Mouse (Mus musculus) embryonic facial prominence, embryonic 12.5 days (tissue): ENCODE measurements around the gene Arl4d. TPM values are rescaled to one million over a fixed set of nuclear protein-coding genes. Genes with fewer than 3 reads are reported as not detected.
"Not testable (repeated sequence)": the region's sequence is repeated elsewhere in the genome, so short reads cannot be mapped to it uniquely, and the experiment has no call there.

Experiments
- ATAC-seq: fragments of 200-750 bp; cut with Nextera tagmentation; 2 replicates; pipeline ENCODE4 v1.8.0; 2017; ENCODE audit not compliant: insufficient number of reproducible peaks, insufficient read depth, low FRiP score, low TSS enrichment
- H3K27ac ChIP-seq: fragments of 300-500 bp; sonication (generic); 2 replicates; pipeline ENCODE4 v1.5.1; 2016; ENCODE audit warnings: mild to moderate bottlenecking
- H3K27me3 ChIP-seq: fragments of 300-500 bp; sonication (generic); 2 replicates; pipeline ENCODE4 v1.6.1; 2016; ENCODE audit warnings: mild to moderate bottlenecking, moderate library complexity
- H3K36me3 ChIP-seq: fragments of 300-500 bp; sonication (generic); 2 replicates; pipeline ENCODE4 v1.6.1; 2016; ENCODE audit warnings: mild to moderate bottlenecking
- H3K4me1 ChIP-seq: fragments of 300-500 bp; sonication (generic); 2 replicates; pipeline ENCODE4 v1.6.1; 2016
- H3K4me2 ChIP-seq: fragments of 300-500 bp; sonication (generic); replicated peaks from 2 replicates; pipeline ENCODE4 v1.6.1; 2016; ENCODE audit warnings: mild to moderate bottlenecking, moderate library complexity
- H3K4me3 ChIP-seq: fragments of 300-500 bp; sonication (generic); 2 replicates; pipeline ENCODE4 v1.5.1; 2016; ENCODE audit warnings: mild to moderate bottlenecking
- H3K9ac ChIP-seq: fragments of 300-500 bp; sonication (generic); 2 replicates; pipeline ENCODE4 v1.6.1; 2016; ENCODE audit warnings: mild to moderate bottlenecking, moderate library complexity
- H3K9me3 ChIP-seq: fragments of 300-500 bp; sonication (generic); 2 replicates; pipeline ENCODE4 v1.6.1; 2016; ENCODE audit warnings: mild to moderate bottlenecking, moderate library complexity
- WGBS: fragments of 180-500 bp; shearing (Covaris S2); methylation state at CpG from one replicate; pipeline ENCODE4 v1.1.7; 2016; 5-methylcytosine and 5-hydroxymethylcytosine counted together
- polyA plus RNA-seq: library from polyadenylated mRNA; unstranded; fragments of >200 nt; fragmentation: Nextera tagmentation; extraction: Ambion mirVana; gene quantifications from 2 replicates; pipeline ENCODE4 v1.2.1, GENCODE M21; 2016

Arl4d gene
- 3.9 and 5.2 TPM in 2 replicates for polyA plus RNA-seq

DNA sequence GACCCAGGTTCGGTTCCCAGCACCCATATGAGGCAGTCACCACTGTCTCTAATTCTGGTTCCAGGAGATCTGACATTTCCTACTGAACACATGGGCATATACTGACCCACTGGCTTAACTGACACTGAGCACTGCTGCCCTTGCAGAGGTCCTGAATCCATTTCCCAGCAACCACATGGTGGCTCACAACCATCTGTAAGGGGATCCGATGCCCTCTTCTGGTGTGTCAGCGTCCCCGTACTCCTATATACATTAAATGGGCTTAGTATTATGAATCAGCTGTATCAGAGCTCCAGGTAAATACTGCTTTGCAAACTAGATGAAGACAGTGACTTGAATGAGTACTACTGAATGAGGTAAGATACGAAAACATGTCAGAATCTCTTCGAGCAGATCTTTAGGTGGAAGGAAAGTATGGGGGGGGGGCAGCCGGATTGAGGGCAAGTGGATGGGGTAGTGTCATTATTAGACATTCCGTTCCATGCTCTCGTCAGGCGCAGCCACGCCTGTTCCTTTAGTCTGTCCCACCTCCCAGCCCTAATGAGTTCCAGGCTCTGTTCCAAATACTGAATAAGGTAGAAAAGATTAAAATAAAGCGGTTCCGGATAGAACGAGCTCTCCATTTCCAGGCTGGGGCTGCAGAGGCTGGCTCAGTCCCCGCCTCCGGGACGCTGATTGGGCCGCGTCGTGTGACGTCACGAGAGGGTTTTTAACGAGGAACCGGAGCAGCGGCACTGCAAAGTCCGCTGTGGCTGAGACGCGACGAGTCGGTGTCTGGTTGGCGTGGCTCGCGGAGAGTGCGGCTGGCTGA lies at the start of gene Arl4d:
Arl4d (plus strand) TSS at position 717 of the 811 bp plus-strand sequence.
- H3K9me3 ChIP-seq, result no peaks in the 10 kb centered on the region
- H3K27ac ChIP-seq, result peak within 1 kb of the TSS; percentile 76
- H3K27me3 ChIP-seq, result peaks cover 3% of the 10 kb centered on the region; the same call in 1 of the 2 replicates
- H3K9ac ChIP-seq, result peak within 1 kb of the TSS; percentile 67
- peak; percentile 90 for ATAC-seq
- WGBS, result 7% methylated on average over 34 of the region's 34 CpGs
- no peaks in the 10 kb centered on the region for H3K36me3 ChIP-seq
- peaks cover 4% of the 10 kb centered on the region; the same call in 1 of the 2 replicates for H3K4me1 ChIP-seq
- H3K4me3 ChIP-seq, result peak within 1 kb of the TSS; percentile 61
- peak within 1 kb of the TSS; percentile 90 for H3K4me2 ChIP-seq

DNA sequence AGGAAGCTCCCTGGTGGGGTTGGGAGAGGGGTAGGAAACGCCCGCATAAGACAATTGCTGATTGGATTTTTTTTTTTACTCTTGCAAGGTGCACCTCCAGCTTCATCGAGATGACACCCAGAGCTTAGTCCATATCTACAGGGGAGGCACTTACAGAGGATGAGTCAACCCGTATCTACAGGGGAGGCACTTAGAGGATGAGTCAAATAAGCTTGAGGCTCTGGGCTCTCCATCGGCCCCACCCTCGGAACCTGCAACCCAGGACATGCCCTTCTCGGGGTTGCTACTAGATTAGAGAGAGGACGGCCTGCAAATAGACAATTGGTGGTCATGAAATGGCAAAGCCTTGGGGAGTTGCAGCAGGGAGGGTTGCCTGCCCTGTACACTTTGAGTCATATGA lies 49.2 kb upstream of the Arl4d start:
- H3K9me3 ChIP-seq, result no peaks in the 10 kb centered on the region
- no peaks in the 10 kb centered on the region for H3K27me3 ChIP-seq
- no peak overlapping the region for H3K4me3 ChIP-seq
- H3K36me3 ChIP-seq, result no peaks in the 10 kb centered on the region
- H3K4me1 ChIP-seq, result peaks cover 9% of the 10 kb centered on the region
- no peak overlapping the region for H3K9ac ChIP-seq
- ATAC-seq, result no peak
- WGBS, result 90% methylated on average over 8 of the region's 8 CpGs
- no peak overlapping the region for H3K27ac ChIP-seq
- H3K4me2 ChIP-seq, result no peak overlapping the region

DNA sequence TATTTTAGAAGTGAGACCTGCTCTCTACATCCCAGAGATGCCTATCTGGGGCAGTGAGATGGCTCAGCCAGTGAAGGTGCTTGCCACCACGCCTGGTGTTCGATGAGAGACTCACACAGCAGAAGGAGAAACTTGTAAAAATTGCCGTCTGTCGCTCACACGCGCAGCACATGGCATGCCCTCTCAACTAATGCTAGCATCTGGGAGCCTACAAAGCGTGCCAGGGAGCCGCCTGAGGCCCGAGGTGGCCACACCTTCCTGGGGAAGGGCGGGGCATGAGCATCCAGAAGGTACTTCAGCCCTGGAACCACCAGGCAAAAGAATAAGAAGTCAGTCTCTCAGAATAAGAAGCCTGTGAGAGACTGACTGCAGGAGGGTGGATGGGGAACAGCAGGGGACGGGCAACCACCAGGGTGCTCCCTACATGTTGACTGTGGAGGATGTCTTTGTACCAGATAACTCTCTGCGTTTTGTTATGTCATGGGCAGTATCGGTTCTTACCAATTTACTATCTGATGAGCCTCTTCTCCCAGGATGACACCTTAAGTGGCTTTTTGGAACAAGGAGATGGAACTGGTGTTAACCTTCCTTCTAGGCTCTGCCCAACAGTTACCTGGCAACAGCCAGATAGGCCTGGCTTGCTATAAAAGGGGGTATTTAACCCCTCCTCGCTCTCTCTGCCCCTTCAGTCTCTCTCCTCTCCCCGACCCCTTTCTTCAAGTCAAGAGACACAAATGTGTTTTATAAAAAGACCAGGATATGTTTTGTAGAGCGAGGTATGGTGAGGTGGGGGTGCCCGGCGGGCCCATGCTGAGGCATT lies 48.2 kb upstream of the Arl4d start:
- Histone ChIP-seq H3K4me2 (peak overlapping the region; percentile 34), H3K27me3 (no peaks in the 10 kb centered on the region), H3K4me1 (peaks cover 9% of the 10 kb centered on the region), H3K36me3 (no peaks in the 10 kb centered on the region), H3K4me3 (no peak overlapping the region), H3K9me3 (no peaks in the 10 kb centered on the region), H3K9ac (no peak overlapping the region), H3K27ac (no peak overlapping the region)
- 21% methylated on average over 18 of the region's 18 CpGs for WGBS
- 0 out of 2 replicates have a peak, but pooled peaks have one; percentile 49 for ATAC-seq

DNA sequence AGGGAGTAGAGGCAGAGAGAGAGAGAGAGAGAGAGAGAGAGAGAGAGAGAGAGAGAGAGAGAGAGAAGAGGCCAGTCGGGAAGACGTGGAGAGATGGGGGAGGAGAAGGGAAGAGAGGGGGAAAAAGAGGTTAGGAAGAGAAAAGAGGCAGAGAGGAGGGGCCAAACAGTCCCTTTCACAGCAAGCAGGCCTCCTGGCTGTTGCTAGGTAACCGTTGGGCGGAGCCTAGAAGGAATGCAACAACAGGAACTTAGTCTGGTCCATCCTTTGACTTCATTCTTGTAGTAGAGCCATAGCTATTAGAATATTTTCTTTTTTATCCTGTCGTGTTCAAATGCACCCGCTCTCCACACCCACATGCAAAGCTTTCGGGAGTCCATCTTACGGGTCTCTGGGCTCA lies 47.5 kb upstream of the Arl4d start:
- 7% methylated on average over 8 of the region's 8 CpGs for WGBS

DNA sequence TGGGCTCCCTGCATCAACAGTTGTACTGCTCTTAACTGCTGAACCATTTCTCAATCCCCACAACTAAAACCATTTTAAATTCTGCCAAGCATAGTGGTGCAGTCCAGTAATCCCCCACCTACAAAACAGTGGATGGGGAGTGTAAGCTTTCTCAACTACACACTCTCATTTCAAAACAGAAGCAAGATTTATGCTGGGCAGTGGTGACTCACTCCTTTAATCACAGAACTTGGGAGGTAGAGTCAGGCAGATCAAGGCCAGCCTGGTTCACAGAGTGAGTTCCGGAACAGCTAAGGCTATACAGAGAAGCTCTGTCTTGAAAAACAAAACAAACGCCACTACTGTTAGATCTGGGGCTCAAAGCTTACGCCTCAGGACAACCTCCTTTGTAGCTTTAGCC lies 46.7 kb upstream of the Arl4d start:
- Histone ChIP-seq H3K36me3 (no peaks in the 10 kb centered on the region), H3K4me3 (no peak overlapping the region), H3K4me2 (no peak overlapping the region), H3K27me3 (no peaks in the 10 kb centered on the region), H3K4me1 (peaks cover 9% of the 10 kb centered on the region), H3K27ac (no peak overlapping the region), H3K9me3 (no peaks in the 10 kb centered on the region), H3K9ac (no peak overlapping the region)
- ATAC-seq, result no peak
- WGBS, result 76% methylated on average over 3 of the region's 3 CpGs

More for the DNA sequence above, 47.5 kb upstream of the Arl4d start:
- Histone ChIP-seq H3K4me1 (peaks cover 9% of the 10 kb centered on the region), H3K4me3 (0 out of 2 replicates have a peak overlapping the region, but pooled peaks have one; percentile 3), H3K36me3 (no peaks in the 10 kb centered on the region), H3K9me3 (no peaks in the 10 kb centered on the region), H3K27ac (no peak overlapping the region), H3K27me3 (no peaks in the 10 kb centered on the region), H3K4me2 (peak overlapping the region; percentile 34), H3K9ac (no peak overlapping the region)
- no peak for ATAC-seq

DNA sequence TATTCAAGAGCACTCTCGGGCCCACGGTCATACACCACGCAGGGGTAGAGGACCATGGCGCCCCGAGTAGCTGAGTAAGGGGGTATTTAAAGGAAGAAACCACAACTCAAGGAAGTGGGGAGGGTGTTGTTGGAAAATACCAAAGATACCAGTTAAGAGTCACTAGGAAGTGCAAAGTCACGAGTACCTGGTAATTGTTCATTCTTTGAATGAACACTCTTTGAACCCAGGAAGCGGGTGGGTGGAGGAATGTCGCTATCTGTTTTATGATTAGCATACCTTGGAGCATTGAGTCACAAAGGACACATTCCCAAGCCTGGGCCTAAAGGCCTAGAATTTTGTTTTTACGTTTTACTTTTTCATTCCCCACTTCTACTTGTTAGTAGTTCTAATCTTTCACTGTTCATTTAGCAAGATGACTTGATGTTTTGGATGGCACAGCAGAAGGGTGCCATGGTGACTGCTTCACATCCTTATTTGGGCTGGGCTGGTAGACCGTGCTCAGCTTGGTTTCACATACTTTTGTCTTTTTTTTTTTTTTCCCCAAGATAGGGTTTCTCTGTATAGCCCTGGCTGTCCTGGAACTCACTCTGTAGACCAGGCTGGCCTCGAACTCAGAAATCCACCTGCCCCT lies 45.2 kb upstream of the Arl4d start:
- WGBS, result 82% methylated on average over 11 of the region's 11 CpGs
- H3K4me2 ChIP-seq, H3K9ac ChIP-seq, H3K9me3 ChIP-seq, ATAC-seq, H3K36me3 ChIP-seq, H3K4me1 ChIP-seq, H3K27ac ChIP-seq, H3K4me3 ChIP-seq, H3K27me3 ChIP-seq: not testable (repeated sequence)

DNA sequence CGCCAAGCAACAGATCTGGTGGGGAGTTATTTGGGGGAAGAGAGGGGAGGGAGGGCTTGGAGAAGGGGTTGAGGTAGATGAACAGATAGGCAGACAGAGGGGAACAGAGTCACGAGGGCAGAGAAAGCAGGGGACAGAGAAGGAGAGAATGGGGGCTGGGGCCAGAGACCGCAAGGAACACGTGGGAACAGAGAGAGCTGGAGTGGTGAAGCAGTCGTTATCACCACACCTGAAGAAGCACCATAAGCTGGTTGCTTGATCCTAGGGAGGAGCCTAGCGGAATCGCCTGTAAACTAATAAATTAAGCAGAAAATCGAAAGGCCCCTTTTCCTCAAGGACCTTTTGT lies 38.7 kb upstream of the Arl4d start:
- WGBS, result 5% methylated on average over 8 of the region's 8 CpGs
- H3K4me2 ChIP-seq, result peak overlapping the region; percentile 73
- peak overlapping the region; percentile 40 for H3K9ac ChIP-seq
- no peaks in the 10 kb centered on the region for H3K4me1 ChIP-seq
- no peaks in the 10 kb centered on the region for H3K36me3 ChIP-seq
- H3K4me3 ChIP-seq, result peak overlapping the region; percentile 36
- H3K27ac ChIP-seq, result peak overlapping the region; percentile 99
- H3K9me3 ChIP-seq, result no peaks in the 10 kb centered on the region
- peak; percentile 7; the same call in 1 of the 2 replicates for ATAC-seq
- H3K27me3 ChIP-seq, result no peaks in the 10 kb centered on the region

DNA sequence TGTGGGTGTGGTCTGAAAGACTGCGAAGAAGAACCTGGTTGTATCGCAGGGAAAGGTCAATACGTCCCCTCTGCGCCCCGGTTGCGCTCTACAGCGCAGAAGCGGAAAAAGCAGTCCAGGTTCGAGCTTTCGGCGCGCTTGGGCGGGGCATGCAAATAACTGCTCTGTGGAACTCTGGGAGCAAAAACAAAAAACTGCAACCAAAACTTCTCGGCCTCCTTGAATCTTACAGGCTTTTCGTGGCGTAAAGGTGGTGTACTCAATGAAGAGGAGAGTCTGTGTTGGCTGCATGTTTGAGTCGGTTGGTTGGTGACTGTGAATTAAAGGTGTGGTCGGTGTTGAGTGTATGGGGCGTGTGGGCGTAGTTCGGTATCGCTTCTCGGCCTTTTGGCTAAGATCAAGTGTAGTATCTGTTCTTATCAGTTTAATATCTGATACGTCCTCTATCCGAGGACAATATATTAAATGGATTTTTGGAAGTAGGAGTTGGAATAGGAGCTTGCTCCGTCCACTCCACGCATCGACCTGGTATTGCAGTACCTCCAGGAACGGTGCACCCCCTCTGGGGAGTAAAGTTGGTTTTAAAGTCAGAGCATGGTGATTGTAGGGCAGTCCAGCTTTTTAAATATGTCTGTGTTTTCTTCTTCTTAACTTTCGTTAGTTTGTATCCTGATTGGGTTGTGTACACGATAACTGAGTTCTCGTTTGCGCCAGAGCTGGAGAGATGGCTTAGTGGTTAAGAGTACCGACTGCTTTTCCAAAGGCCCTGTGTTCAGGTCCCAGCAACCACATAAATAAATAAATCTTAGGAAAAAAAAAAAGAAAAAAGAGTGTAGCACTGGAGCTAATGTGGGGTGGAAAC lies 38.1 kb upstream of the Arl4d start, which contains the start of gene Rdm1:
Rdm1 (plus strand) TSS at position 201 of the 862 bp plus-strand sequence.
- Histone ChIP-seq H3K9me3 (no peaks in the 10 kb centered on the region), H3K27ac (peak within 1 kb of the TSS; percentile 99), H3K36me3 (no peaks in the 10 kb centered on the region), H3K9ac (peak within 1 kb of the TSS; percentile 70), H3K27me3 (no peaks in the 10 kb centered on the region), H3K4me3 (peak within 1 kb of the TSS; percentile 53), H3K4me2 (peak within 1 kb of the TSS; percentile 73), H3K4me1 (no peaks in the 10 kb centered on the region)
- peak; percentile 89 for ATAC-seq
- WGBS, result under 1% methylated on average over 34 of the region's 34 CpGs

DNA sequence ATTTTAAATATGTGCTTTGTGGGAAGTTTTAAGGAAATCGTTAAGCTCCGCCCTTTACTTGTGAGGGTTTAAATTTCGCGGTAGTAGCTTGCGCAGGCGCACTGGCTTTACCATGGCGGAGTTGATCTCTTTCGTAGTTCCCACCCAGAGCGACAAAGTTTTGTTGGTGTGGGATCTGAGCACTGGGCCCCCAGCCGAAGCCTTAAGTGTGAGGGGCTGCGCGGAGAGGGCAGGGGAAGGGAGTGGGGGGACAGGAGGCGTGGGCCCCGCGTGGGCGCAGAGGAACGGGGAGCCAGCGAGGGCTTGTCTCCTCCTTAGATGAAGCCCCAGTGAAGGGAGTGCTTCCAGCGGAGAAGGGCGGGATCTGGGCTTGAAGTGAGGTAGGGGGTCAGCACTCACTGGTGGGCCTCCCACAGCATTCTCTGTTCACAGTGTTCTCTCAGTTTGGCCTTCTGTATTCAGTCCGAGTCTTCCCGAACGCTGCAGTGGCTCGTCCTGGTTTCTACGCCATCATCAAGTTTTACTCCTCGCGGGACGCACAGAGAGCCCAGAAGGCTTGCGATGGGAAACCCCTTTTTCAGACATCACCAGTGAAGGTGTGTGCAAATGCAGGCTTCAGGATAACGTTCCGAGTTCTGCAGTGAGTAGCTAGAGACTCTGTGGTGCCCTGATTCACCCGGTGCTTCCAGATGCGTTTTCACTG lies 37.3 kb upstream of the Arl4d start:
- no peaks in the 10 kb centered on the region for H3K4me1 ChIP-seq

DNA sequence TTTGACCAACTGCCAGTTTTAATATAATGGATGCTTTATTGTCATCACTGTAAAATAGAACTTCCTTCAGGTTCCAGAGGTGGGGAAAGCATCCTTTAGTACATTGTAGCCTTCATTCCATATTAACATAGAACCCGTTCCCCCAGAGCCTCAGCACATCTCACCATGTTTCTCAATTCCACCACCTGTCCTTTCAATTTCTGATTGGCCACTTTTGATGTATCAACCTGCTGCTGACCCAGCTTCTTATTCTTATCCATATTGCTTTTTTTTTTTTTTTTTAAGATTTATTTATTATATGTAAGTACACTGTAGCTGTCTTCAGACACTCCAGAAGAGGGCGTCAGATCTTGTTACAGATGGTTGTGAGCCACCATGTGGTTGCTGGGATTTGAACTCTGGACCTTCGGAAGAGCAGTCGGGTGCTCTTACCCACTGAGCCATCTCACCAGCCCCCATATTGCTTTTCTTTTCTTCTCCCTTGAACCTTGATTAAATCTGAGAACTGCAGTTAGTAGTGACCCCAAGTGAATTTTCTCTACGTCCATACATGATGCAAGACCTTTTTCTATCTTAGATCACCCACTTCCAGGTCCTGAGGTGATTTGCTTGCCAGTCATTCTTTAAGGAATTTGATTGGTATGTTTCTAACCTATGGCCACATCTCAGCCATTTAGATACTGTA lies 36.5 kb upstream of the Arl4d start:
- H3K9ac ChIP-seq, H3K27ac ChIP-seq, ATAC-seq, H3K27me3 ChIP-seq, H3K9me3 ChIP-seq, H3K36me3 ChIP-seq, H3K4me1 ChIP-seq: not testable (repeated sequence)
- WGBS, result 51% methylated on average over 5 of the region's 5 CpGs
- Histone ChIP-seq H3K4me3 (peak overlapping the region; percentile 53; the same call in 1 of the 2 replicates), H3K4me2 (peak overlapping the region; percentile 73)

More for the DNA sequence above, 37.3 kb upstream of the Arl4d start:
- Histone ChIP-seq H3K4me2 (peak overlapping the region; percentile 73), H3K4me3 (peak overlapping the region; percentile 53), H3K27ac (peak overlapping the region; percentile 99), H3K27me3 (no peaks in the 10 kb centered on the region), H3K9me3 (no peaks in the 10 kb centered on the region), H3K9ac (peak overlapping the region; percentile 70), H3K36me3 (0 out of 2 replicates have a peak, but pooled peaks cover 2% of the 10 kb centered on the region)
- peak; percentile 54 for ATAC-seq
- WGBS, result under 1% methylated on average over 33 of the region's 33 CpGs
